Mouse (Mus musculus): ENCODE data around the gene Stat3. TPM values are rescaled to one million over a fixed set of nuclear protein-coding genes. Genes with fewer than 3 reads are reported as not detected.

Gene Stat3
- total RNA-seq (2014; rRNA removed) (37.8 and 47.1 TPM in 2 replicates), polyA plus RNA-seq (2015; fragmentation: Nextera tagmentation; extraction: Ambion mirVana) (34.2 and 40.8 TPM in 2 replicates)

DNA sequence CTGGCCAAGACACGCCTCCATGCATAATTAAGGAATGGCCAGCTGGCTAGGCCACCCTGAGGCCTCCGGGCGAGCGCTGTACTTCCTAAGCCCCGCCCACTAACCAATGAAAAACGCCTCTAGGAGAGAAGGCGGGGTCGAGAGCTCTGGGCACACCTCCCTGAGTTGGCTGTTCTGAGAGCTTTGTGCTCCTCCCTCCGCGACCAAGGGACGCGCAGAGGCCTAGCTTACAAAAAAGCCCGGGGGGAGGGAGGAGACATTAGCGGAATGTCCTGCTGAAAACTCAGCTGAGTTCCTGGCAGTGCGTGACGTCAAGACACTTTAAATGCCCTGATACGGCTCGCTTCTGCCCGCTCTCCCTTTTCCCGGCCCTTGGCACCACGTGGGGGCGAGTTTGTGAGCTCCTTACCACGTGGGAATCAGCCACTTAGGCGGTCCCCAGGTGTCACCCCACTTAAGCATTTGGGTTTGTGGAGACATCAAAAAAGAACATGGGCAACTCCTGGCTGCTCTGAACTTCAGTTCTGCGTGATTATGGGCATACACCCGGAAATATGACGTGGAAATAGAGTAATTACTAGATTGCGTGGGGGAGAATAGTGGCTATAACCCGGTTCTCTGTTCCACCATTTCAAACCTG is at the start of gene Stat3:
Gene Stat3, minus strand, starts transcription at position 29 of the 640 bp plus-strand sequence.
- 1% methylated on average over 29 of the region's 29 CpGs for WGBS
- DNase-seq (ENCODE audit: low spot score) (peak; percentile 100), ATAC-seq (ENCODE audit: low FRiP score) (no peak; the same call in 1 of the 2 replicates)
- Histone ChIP-seq H3K9me3 (ENCODE audit: low read length) (no peaks in the 10 kb centered on the region), H3K9ac (replicated peaks; ENCODE audit: low read length, poor library complexity, severe bottlenecking) (peak within 1 kb of the TSS; percentile 93), H3K36me3 (ENCODE audit: insufficient read depth, low read length) (no peaks in the 10 kb centered on the region), H3K27me3 (ENCODE audit: insufficient read depth, low read length) (no peaks in the 10 kb centered on the region), H3K27ac (ENCODE audit: low read depth, low read length) (peak within 1 kb of the TSS; percentile 74), H3K4me3 (ENCODE audit: low read depth, low read length) (peak within 1 kb of the TSS; percentile 88), H3K4me2 (ENCODE audit: low read depth, low read length, poor library complexity, severe bottlenecking) (peak within 1 kb of the TSS; percentile 74), H3K4me1 (ENCODE audit: insufficient read depth, low read length) (no peaks in the 10 kb centered on the region)
- peak; percentile 20; the same call in 1 of the 2 replicates for TF ChIP-seq CTCF (IDR thresholded peaks at IDR 0.05)

DNA sequence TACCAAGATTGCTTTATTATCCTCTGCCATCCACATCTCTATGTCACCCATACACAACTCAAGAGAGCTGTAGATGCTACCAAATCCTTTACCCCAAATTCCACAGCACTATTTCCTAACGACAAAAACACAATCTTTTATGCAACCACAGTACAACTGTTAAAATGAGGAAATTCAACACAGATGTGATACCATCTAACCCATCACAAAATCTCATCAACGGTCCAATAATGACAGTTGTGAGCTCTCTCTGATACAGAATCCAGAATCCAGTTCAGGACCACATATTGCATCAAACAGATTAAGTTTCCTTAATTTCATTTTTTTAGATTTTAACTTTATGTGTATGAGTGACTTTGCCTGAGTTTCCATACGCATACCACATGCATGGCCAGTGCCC is 49.3 kb upstream of the Stat3 start:
- ATAC-seq (ENCODE audit: low FRiP score) = no peak
- TF ChIP-seq CTCF (IDR thresholded peaks at IDR 0.05) = no peak
- Histone ChIP-seq H3K9ac (replicated peaks; ENCODE audit: low read length, poor library complexity, severe bottlenecking) (no peak overlapping the region), H3K36me3 (ENCODE audit: insufficient read depth, low read length) (no peaks in the 10 kb centered on the region), H3K4me1 (ENCODE audit: insufficient read depth, low read length) (no peaks in the 10 kb centered on the region), H3K27me3 (ENCODE audit: insufficient read depth, low read length) (no peaks in the 10 kb centered on the region), H3K4me2 (ENCODE audit: low read depth, low read length, poor library complexity, severe bottlenecking) (no peak overlapping the region), H3K4me3 (ENCODE audit: low read depth, low read length) (no peak overlapping the region), H3K9me3 (ENCODE audit: low read length) (no peaks in the 10 kb centered on the region), H3K27ac (ENCODE audit: low read depth, low read length) (no peak overlapping the region)
- WGBS = 83% methylated on average over 3 of the region's 3 CpGs
- DNase-seq (ENCODE audit: low spot score) = no peak

DNA sequence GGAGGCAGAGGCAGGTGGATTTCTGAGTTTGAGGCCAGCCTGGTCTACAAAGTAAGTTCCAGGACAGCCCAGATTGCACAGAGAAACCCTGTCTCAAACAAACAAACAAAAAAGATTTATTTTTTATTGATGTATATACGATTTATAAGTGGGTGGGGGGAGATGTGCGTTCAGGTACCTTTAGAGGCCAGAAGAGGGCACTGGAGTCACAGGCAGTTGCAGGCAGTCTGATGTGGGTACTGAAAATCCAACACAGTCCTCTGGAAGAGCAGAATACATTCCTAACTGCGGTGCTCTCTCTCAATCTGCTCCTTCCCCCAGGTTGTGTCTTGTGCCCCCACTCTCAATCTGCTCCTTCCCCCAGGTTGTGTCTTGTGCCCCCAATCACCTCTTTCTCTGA is 46.3 kb upstream of the Stat3 start:
- 57% methylated on average over 3 of the region's 3 CpGs for WGBS
- DNase-seq (ENCODE audit: low spot score) (no peak), ATAC-seq (ENCODE audit: low FRiP score) (no peak)
- H3K36me3 ChIP-seq (ENCODE audit: insufficient read depth, low read length) = no peaks in the 10 kb centered on the region
- no peak overlapping the region for H3K9ac ChIP-seq (replicated peaks; ENCODE audit: low read length, poor library complexity, severe bottlenecking)
- H3K27ac ChIP-seq (ENCODE audit: low read depth, low read length) = no peak overlapping the region
- no peaks in the 10 kb centered on the region for H3K4me1 ChIP-seq (ENCODE audit: insufficient read depth, low read length)
- no peak overlapping the region for H3K4me3 ChIP-seq (ENCODE audit: low read depth, low read length)
- no peaks in the 10 kb centered on the region for H3K9me3 ChIP-seq (ENCODE audit: low read length)
- TF ChIP-seq CTCF (IDR thresholded peaks at IDR 0.05) = no peak; the same call in 1 of the 2 replicates
- H3K4me2 ChIP-seq (ENCODE audit: low read depth, low read length, poor library complexity, severe bottlenecking) = no peak overlapping the region
- H3K27me3 ChIP-seq (ENCODE audit: insufficient read depth, low read length) = no peaks in the 10 kb centered on the region

DNA sequence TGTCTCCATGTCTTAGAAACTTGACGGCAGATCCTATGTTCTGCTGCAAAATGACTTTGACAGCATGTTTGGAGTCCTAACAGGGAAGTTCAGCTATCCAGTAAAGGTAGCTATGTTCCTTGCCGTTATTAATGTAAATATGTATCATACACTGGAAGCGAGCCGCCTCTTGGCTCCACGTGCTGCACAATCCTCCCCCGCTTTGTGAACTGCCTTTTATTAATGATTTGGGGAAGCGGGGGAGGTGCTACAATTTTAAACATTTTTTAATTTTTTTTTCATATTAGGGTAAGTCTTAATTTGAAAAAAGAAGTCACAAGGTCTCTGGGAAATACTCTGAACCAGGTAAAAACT is 44.4 kb upstream of the Stat3 start:
- WGBS = 78% methylated on average over 7 of the region's 7 CpGs
- Histone ChIP-seq H3K27me3 (ENCODE audit: insufficient read depth, low read length) (no peaks in the 10 kb centered on the region), H3K9ac (replicated peaks; ENCODE audit: low read length, poor library complexity, severe bottlenecking) (no peak overlapping the region), H3K4me1 (ENCODE audit: insufficient read depth, low read length) (no peaks in the 10 kb centered on the region), H3K4me2 (ENCODE audit: low read depth, low read length, poor library complexity, severe bottlenecking) (no peak overlapping the region), H3K9me3 (ENCODE audit: low read length) (no peaks in the 10 kb centered on the region), H3K4me3 (ENCODE audit: low read depth, low read length) (no peak overlapping the region), H3K27ac (ENCODE audit: low read depth, low read length) (no peak overlapping the region), H3K36me3 (ENCODE audit: insufficient read depth, low read length) (no peaks in the 10 kb centered on the region)
- no peak for TF ChIP-seq CTCF (IDR thresholded peaks at IDR 0.05)
- DNase-seq (ENCODE audit: low spot score) = no peak
- ATAC-seq (ENCODE audit: low FRiP score) = no peak

DNA sequence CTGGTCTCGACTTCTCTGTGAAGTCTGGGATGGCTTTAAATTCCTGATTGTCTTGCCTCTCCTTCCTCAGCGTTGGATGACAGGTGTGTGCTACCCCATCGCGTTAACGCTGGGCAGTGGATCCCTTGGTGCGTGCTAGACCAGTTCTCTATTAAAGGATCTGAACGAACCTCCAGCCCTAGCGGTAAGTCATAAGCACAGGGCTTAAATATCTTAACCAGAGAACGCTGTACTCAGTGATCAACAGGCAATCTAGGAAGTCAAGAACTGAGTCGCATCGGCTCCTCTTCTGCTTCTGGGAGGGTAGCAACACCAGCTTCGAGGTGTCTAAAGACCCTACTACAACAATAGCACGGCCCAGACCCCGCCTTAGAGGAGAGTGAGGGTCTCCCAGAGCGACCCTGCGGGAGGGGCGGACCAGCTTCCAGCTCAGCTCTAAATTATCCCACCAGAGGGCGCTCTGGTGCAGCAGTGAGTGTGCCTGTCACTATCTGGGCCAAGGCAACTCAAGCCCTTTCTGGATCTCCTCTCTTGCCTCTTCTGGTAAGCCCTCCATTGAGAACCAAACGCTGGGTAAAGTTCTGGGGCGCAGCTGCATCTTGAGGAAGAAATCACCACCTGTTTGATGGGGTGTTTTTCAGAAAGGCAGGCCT is 43.9 kb upstream of the Stat3 start:
- Histone ChIP-seq H3K36me3 (ENCODE audit: insufficient read depth, low read length) (no peaks in the 10 kb centered on the region), H3K4me1 (ENCODE audit: insufficient read depth, low read length) (no peaks in the 10 kb centered on the region), H3K9ac (replicated peaks; ENCODE audit: low read length, poor library complexity, severe bottlenecking) (no peak overlapping the region), H3K4me3 (ENCODE audit: low read depth, low read length) (peak overlapping the region; percentile 26), H3K4me2 (ENCODE audit: low read depth, low read length, poor library complexity, severe bottlenecking) (peak overlapping the region; percentile 49), H3K27ac (ENCODE audit: low read depth, low read length) (no peak overlapping the region), H3K27me3 (ENCODE audit: insufficient read depth, low read length) (no peaks in the 10 kb centered on the region), H3K9me3 (ENCODE audit: low read length) (no peaks in the 10 kb centered on the region)
- WGBS = 2% methylated on average over 20 of the region's 20 CpGs
- ATAC-seq (ENCODE audit: low FRiP score) (peak; percentile 52; the same call in 1 of the 2 replicates), DNase-seq (ENCODE audit: low spot score) (peak; percentile 88)
- peak; percentile 89 for TF ChIP-seq CTCF (IDR thresholded peaks at IDR 0.05)

DNA sequence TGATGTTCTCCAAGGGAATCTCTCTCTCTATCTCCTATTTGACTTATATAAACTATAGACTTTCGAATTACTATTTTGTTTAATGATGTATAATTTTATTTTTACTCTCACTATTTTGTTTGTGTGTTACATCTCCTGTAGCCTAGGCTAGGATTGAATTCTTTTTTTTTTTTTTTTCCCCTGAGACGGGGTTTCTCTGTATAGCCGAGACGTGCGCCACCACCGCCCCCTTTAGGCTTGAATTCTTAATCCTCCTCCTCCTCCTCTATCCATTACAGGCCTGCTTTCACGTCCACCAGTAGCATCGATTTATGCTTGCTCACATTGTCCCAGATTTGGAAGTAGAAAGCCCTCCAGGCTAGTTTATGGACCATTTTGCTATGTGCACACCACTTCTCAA is 42.7 kb upstream of the Stat3 start:
- Histone ChIP-seq H3K9ac (replicated peaks; ENCODE audit: low read length, poor library complexity, severe bottlenecking) (no peak overlapping the region), H3K27ac (ENCODE audit: low read depth, low read length) (no peak overlapping the region), H3K4me3 (ENCODE audit: low read depth, low read length) (no peak overlapping the region), H3K36me3 (ENCODE audit: insufficient read depth, low read length) (no peaks in the 10 kb centered on the region), H3K27me3 (ENCODE audit: insufficient read depth, low read length) (no peaks in the 10 kb centered on the region), H3K9me3 (ENCODE audit: low read length) (no peaks in the 10 kb centered on the region), H3K4me2 (ENCODE audit: low read depth, low read length, poor library complexity, severe bottlenecking) (no peak overlapping the region), H3K4me1 (ENCODE audit: insufficient read depth, low read length) (no peaks in the 10 kb centered on the region)
- no peak for DNase-seq (ENCODE audit: low spot score)
- WGBS = 18% methylated on average over 8 of the region's 8 CpGs
- ATAC-seq (ENCODE audit: low FRiP score) = no peak
- TF ChIP-seq CTCF (IDR thresholded peaks at IDR 0.05) = no peak; the same call in 1 of the 2 replicates

All from midbrain, postnatal 0 days (tissue).